Mouse (Mus musculus): ENCODE measurements around the gene Olfr96. TPM values are rescaled to one million over a fixed set of nuclear protein-coding genes. Genes with fewer than 3 reads are reported as not detected.

Gene Olfr96
- polyA plus RNA-seq, 1 experiment, result not detected

GRCm38 (mm10) chr17:37263626-37264025 is 43.7 kb downstream of the Olfr96 start, which contains the start of gene Olfr98:
Gene Olfr98, minus strand, starts transcription at chr17:37263749.
- TF ChIP-seq POLR2A (IDR thresholded peaks at IDR 0.05; ENCODE audit: extremely low read depth, insufficient read depth, low read length) (no peak), CTCF (IDR thresholded peaks at IDR 0.05; ENCODE audit: extremely low read depth, insufficient read depth, low read length) (no peak)
- H3K4me1 ChIP-seq (ENCODE audit: control insufficient read depth, insufficient read depth, low read length), result no peaks in the 10 kb centered on the region
- H3K27ac ChIP-seq (ENCODE audit: insufficient read depth, low read length), result no peak within 1 kb of the TSS
- no peak within 1 kb of the TSS for H3K4me3 ChIP-seq (ENCODE audit: insufficient read depth, low read length)

- no peak for TF ChIP-seq POLR2A (IDR thresholded peaks at IDR 0.05; ENCODE audit: extremely low read depth, insufficient read depth, low read length)
- TF ChIP-seq CTCF (IDR thresholded peaks at IDR 0.05; ENCODE audit: extremely low read depth, insufficient read depth, low read length), result no peak
- H3K27ac ChIP-seq (ENCODE audit: insufficient read depth, low read length), result no peak within 1 kb of the TSS
- H3K4me1 ChIP-seq (ENCODE audit: control insufficient read depth, insufficient read depth, low read length), result no peaks in the 10 kb centered on the region
- H3K4me3 ChIP-seq (ENCODE audit: insufficient read depth, low read length), result peak within 1 kb of the TSS; percentile 70
Measured at GRCm38 (mm10) chr17:37270058-37270701, 50.2 kb downstream of the Olfr96 start, which contains the start of gene H2-M3. Gene H2-M3, plus strand, starts transcription at chr17:37270220.

GRCm38 (mm10) chr17:37270702-37271092 is 50.8 kb downstream of the Olfr96 start:
- no peak for TF ChIP-seq POLR2A (IDR thresholded peaks at IDR 0.05; ENCODE audit: extremely low read depth, insufficient read depth, low read length)
- no peak for TF ChIP-seq CTCF (IDR thresholded peaks at IDR 0.05; ENCODE audit: extremely low read depth, insufficient read depth, low read length)
- H3K4me3 ChIP-seq (ENCODE audit: insufficient read depth, low read length), result peak overlapping the region; percentile 70
- H3K27ac ChIP-seq (ENCODE audit: insufficient read depth, low read length), result no peak overlapping the region
- H3K4me1 ChIP-seq (ENCODE audit: control insufficient read depth, insufficient read depth, low read length), result no peaks in the 10 kb centered on the region

GRCm38 (mm10) chr17:37275626-37276248 is 55.8 kb downstream of the Olfr96 start:
- no peak for TF ChIP-seq POLR2A (IDR thresholded peaks at IDR 0.05; ENCODE audit: extremely low read depth, insufficient read depth, low read length)
- TF ChIP-seq CTCF (IDR thresholded peaks at IDR 0.05; ENCODE audit: extremely low read depth, insufficient read depth, low read length), result no peak
- no peak overlapping the region for H3K4me3 ChIP-seq (ENCODE audit: insufficient read depth, low read length)
- H3K27ac ChIP-seq (ENCODE audit: insufficient read depth, low read length), result no peak overlapping the region
- no peaks in the 10 kb centered on the region for H3K4me1 ChIP-seq (ENCODE audit: control insufficient read depth, insufficient read depth, low read length)

Other genes with a start within 250 kb of the Olfr96 start
- 0.85 and 1.0 TPM in 2 replicates for gene 2410137M14Rik, start 238.9 kb upstream of the Olfr96 start, polyA plus RNA-seq (2012; rRNA removed)
- gene H2-M5, start 230.6 kb upstream of the Olfr96 start, polyA plus RNA-seq (2012; rRNA removed), result 3.5 and 4.1 TPM in 2 replicates
- 25.2 and 29.3 TPM in 2 replicates for gene Zfp57, start 219.0 kb upstream of the Olfr96 start, polyA plus RNA-seq (2012; rRNA removed)
- gene Mog, start 196.7 kb upstream of the Olfr96 start, polyA plus RNA-seq (2012; rRNA removed), result 99.6 and 128 TPM in 2 replicates
- gene Gabbr1, start 174.2 kb upstream of the Olfr96 start, polyA plus RNA-seq (2012; rRNA removed), result 481 and 483 TPM in 2 replicates
- gene Olfr90, start 131.6 kb upstream of the Olfr96 start, polyA plus RNA-seq (2012; rRNA removed), result not detected in 2 replicates
- gene Olfr91, start 121.9 kb upstream of the Olfr96 start, polyA plus RNA-seq (2012; rRNA removed), result not detected in 2 replicates
- gene Olfr92, start 100.1 kb upstream of the Olfr96 start, polyA plus RNA-seq (2012; rRNA removed), result not detected in 2 replicates
- gene Olfr93, start 58.7 kb upstream of the Olfr96 start, polyA plus RNA-seq (2012; rRNA removed), result not detected in 2 replicates
- not detected in 2 replicates for gene Ubd, start 26.3 kb upstream of the Olfr96 start, polyA plus RNA-seq (2012; rRNA removed)
- gene Olfr94, start 19.2 kb upstream of the Olfr96 start, polyA plus RNA-seq (2012; rRNA removed), result not detected in 2 replicates
- 0.02 TPM in 1 of 2 replicates, not detected in the other for gene Olfr95, start 7.0 kb upstream of the Olfr96 start, polyA plus RNA-seq (2012; rRNA removed)
- not detected in 2 replicates for gene Olfr97, start 17.2 kb downstream of the Olfr96 start, polyA plus RNA-seq (2012; rRNA removed)
- gene Olfr98, start 43.6 kb downstream of the Olfr96 start, polyA plus RNA-seq (2012; rRNA removed), result not detected in 2 replicates
- 2.6 and 3.3 TPM in 2 replicates for gene H2-M3, start 50.1 kb downstream of the Olfr96 start, polyA plus RNA-seq (2012; rRNA removed)
- not detected in 2 replicates for gene Olfr99, start 63.3 kb downstream of the Olfr96 start, polyA plus RNA-seq (2012; rRNA removed)
- gene Olfr101, start 84.2 kb downstream of the Olfr96 start, polyA plus RNA-seq (2012; rRNA removed), result not detected in 2 replicates
- gene Olfr102, start 96.9 kb downstream of the Olfr96 start, polyA plus RNA-seq (2012; rRNA removed), result not detected in 2 replicates
- gene Olfr103, start 119.6 kb downstream of the Olfr96 start, polyA plus RNA-seq (2012; rRNA removed), result not detected in 2 replicates
- gene Olfr104-ps, start 139.4 kb downstream of the Olfr96 start, polyA plus RNA-seq (2012; rRNA removed), result not detected in 2 replicates
- not detected in 2 replicates for gene Olfr105-ps, start 158.9 kb downstream of the Olfr96 start, polyA plus RNA-seq (2012; rRNA removed)
- gene Olfr106-ps, start 170.2 kb downstream of the Olfr96 start, polyA plus RNA-seq (2012; rRNA removed), result not detected in 2 replicates
- not detected in 2 replicates for gene Olfr107, start 179.1 kb downstream of the Olfr96 start, polyA plus RNA-seq (2012; rRNA removed)
- gene Olfr108, start 225.3 kb downstream of the Olfr96 start, polyA plus RNA-seq (2012; rRNA removed), result not detected in 2 replicates
- gene Olfr109, start 238.8 kb downstream of the Olfr96 start, polyA plus RNA-seq (2012; rRNA removed), result not detected in 2 replicates